Mouse (Mus musculus): Measurements from ENCODE around the gene Dnah2.

Dnah2 gene

GRCm38 (mm10) chr11:69389531-69390399 lies 159.1 kb downstream of the Dnah2 start:
- DNase-seq (ENCODE audit: low spot score), result peak; percentile 95

- DNase-seq (ENCODE audit: low spot score), result no peak
Observed at GRCm38 (mm10) chr11:69388680-69389079, 160.2 kb downstream of the Dnah2 start.

- DNase-seq (ENCODE audit: low spot score), result no peak
Observed at GRCm38 (mm10) chr11:69386758-69387157, 162.2 kb downstream of the Dnah2 start.

GRCm38 (mm10) chr11:69384979-69385378 lies 163.9 kb downstream of the Dnah2 start:
- no peak for DNase-seq (ENCODE audit: low spot score)

- no peak for DNase-seq (ENCODE audit: low spot score)
Observed at GRCm38 (mm10) chr11:69382478-69383105, 166.3 kb downstream of the Dnah2 start.

- DNase-seq (ENCODE audit: low spot score), result no peak
Observed at GRCm38 (mm10) chr11:69381356-69381755, 167.6 kb downstream of the Dnah2 start.

GRCm38 (mm10) chr11:69379600-69379999 lies 169.3 kb downstream of the Dnah2 start:
- no peak for DNase-seq (ENCODE audit: low spot score)

GRCm38 (mm10) chr11:69377766-69378165 lies 171.1 kb downstream of the Dnah2 start:
- no peak for DNase-seq (ENCODE audit: low spot score)

GRCm38 (mm10) chr11:69375646-69376045 lies 173.3 kb downstream of the Dnah2 start:
- no peak for DNase-seq (ENCODE audit: low spot score)

GRCm38 (mm10) chr11:69373223-69373965 lies 175.5 kb downstream of the Dnah2 start:
- DNase-seq (ENCODE audit: low spot score), result no peak

- DNase-seq (ENCODE audit: low spot score), result no peak
Observed at GRCm38 (mm10) chr11:69372780-69373170, 176.1 kb downstream of the Dnah2 start.

GRCm38 (mm10) chr11:69372056-69372779 lies 176.7 kb downstream of the Dnah2 start:
- no peak for DNase-seq (ENCODE audit: low spot score)

GRCm38 (mm10) chr11:69371601-69372000 lies 177.3 kb downstream of the Dnah2 start:
- no peak for DNase-seq (ENCODE audit: low spot score)

- peak; percentile 64 for DNase-seq (ENCODE audit: low spot score)
Observed at GRCm38 (mm10) chr11:69370817-69371215, 178.1 kb downstream of the Dnah2 start.
